Mouse (Mus musculus) erythroid progenitor cell, adult 5-6 weeks (primary cell): ENCODE data around the gene Peak1. TPM values are rescaled to one million over a fixed set of nuclear protein-coding genes. Genes with fewer than 3 reads are reported as not detected.

Experiments used
- ATAC-seq: replicated peaks from 2 replicates; pipeline ENCODE4 v1.8.0; 2016; ENCODE audit warnings: moderate number of reproducible peaks, mild to moderate bottlenecking, moderate TSS enrichment, inconsistent platforms; ENCODE audit not compliant: poor library complexity, low FRiP score, severe bottlenecking
- total RNA-seq, 2 experiments: library from RNA; stranded (forward) in 1 of 2; stranded (reverse) in 1 of 2; fragments of 150-400 nt in 1 of 2; fragments of 186-747, 209-891 nt in 1 of 2; gene quantifications; 2 replicates each; pipeline versions ENCODE4 v1.2.3 to v1.2.4; 2015 to 2017; ENCODE audit warnings: low replicate concordance in 2 of 2

Gene Peak1
- total RNA-seq, 2 experiments from 2014 or later = 3.2 to 6.3 TPM

GRCm38 (mm10) chr9:56326511-56327005, 91.3 kb downstream of the Peak1 start:
- no peak for ATAC-seq

- no peak for ATAC-seq
Measured at GRCm38 (mm10) chr9:56325725-56326124, 92.1 kb downstream of the Peak1 start.

- no peak for ATAC-seq
Measured at GRCm38 (mm10) chr9:56324576-56325355, 93.1 kb downstream of the Peak1 start.

GRCm38 (mm10) chr9:56321291-56321690, 96.6 kb downstream of the Peak1 start:
- ATAC-seq = no peak

GRCm38 (mm10) chr9:56314326-56314725, 103.5 kb downstream of the Peak1 start:
- ATAC-seq = no peak

- no peak for ATAC-seq
Measured at GRCm38 (mm10) chr9:56309079-56309478, 108.8 kb downstream of the Peak1 start.

- ATAC-seq = no peak
Measured at GRCm38 (mm10) chr9:56304526-56304925, 113.3 kb downstream of the Peak1 start.

GRCm38 (mm10) chr9:56302921-56303465, 114.9 kb downstream of the Peak1 start:
- ATAC-seq = no peak

- no peak for ATAC-seq
Measured at GRCm38 (mm10) chr9:56290019-56290418, 127.8 kb downstream of the Peak1 start.

GRCm38 (mm10) chr9:56282481-56282880, 135.4 kb downstream of the Peak1 start:
- no peak for ATAC-seq

- no peak for ATAC-seq
Measured at GRCm38 (mm10) chr9:56273576-56273975, 144.3 kb downstream of the Peak1 start.

GRCm38 (mm10) chr9:56272247-56272598, 145.6 kb downstream of the Peak1 start:
- no peak for ATAC-seq

- no peak for ATAC-seq
Measured at GRCm38 (mm10) chr9:56271326-56272246, 146.3 kb downstream of the Peak1 start.

- no peak for ATAC-seq
Measured at GRCm38 (mm10) chr9:56269101-56269500, 148.8 kb downstream of the Peak1 start.

GRCm38 (mm10) chr9:56266200-56266815, 151.6 kb downstream of the Peak1 start:
- no peak for ATAC-seq

GRCm38 (mm10) chr9:56265460-56266199, 152.2 kb downstream of the Peak1 start:
- ATAC-seq = no peak

GRCm38 (mm10) chr9:56265022-56265360, 152.9 kb downstream of the Peak1 start:
- ATAC-seq = no peak

- ATAC-seq = no peak
Measured at GRCm38 (mm10) chr9:56264308-56265021, 153.4 kb downstream of the Peak1 start.

GRCm38 (mm10) chr9:56263055-56263454, 154.8 kb downstream of the Peak1 start:
- no peak for ATAC-seq
